Mouse (Mus musculus): ENCODE results near the gene Zfp709.
A peak's percentile ranks its signal among the peaks of the same experiment; 100 is the strongest.
"Not testable (repeated sequence)": the region's sequence is repeated elsewhere in the genome, so short reads cannot be mapped to it uniquely, and the experiment has no call there.

Zfp709 gene

GRCm38 (mm10) chr8:71925791-71926190 lies 44.0 kb downstream of the Zfp709 start:
- DNase-seq (ENCODE audit: low read depth in 2 of 2, low spot score in 2 of 2): no peak

GRCm38 (mm10) chr8:71926551-71926950 lies 44.7 kb downstream of the Zfp709 start:
- peak in 1 of 2 experiments; percentile 15 for DNase-seq (ENCODE audit: low read depth in 2 of 2, low spot score in 2 of 2)

- DNase-seq (ENCODE audit: low read depth in 2 of 2, low spot score in 2 of 2): no peak
Measured at GRCm38 (mm10) chr8:71927779-71928178, 46.0 kb downstream of the Zfp709 start.

- not testable (repeated sequence) for DNase-seq (ENCODE audit: low read depth in 2 of 2, low spot score in 2 of 2)
Measured at GRCm38 (mm10) chr8:71938037-71938436, 56.2 kb downstream of the Zfp709 start.

- DNase-seq (ENCODE audit: low read depth in 2 of 2, low spot score in 2 of 2): no peak
Measured at GRCm38 (mm10) chr8:71940293-71941208, 58.7 kb downstream of the Zfp709 start.

- DNase-seq (ENCODE audit: low read depth in 2 of 2, low spot score in 2 of 2): no peak
Measured at GRCm38 (mm10) chr8:71941776-71942175, 60.0 kb downstream of the Zfp709 start.
